Mouse (Mus musculus): Measurements from ENCODE around the gene Polr3b.

The Polr3b gene

GRCm38 (mm10) chr10:84611664-84612063, 10.4 kb upstream of the Polr3b start:
- DNase-seq, result no peak

DNA sequence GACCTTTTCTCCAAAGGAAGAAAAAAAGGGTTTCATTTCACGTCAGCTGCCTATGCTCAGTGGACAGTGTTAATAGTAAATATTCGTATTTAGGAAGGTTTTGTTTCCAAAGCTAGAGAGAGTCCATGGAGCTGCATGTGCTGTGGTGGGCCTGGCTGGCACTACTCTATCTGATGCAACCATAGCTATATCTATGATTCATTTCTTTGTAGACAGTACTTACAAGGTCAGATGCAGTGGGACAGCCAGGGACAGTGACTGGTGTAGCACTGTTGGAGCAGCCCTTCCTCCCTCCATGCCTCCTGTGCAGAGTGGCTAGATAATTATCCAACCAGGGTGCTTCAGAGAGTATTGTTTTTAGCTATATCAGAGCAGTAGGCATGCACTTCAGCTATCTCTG, 9.8 kb upstream of the Polr3b start:
- no peak for DNase-seq

- DNase-seq, result no peak
These were observed 8.7 kb upstream of the Polr3b start for GRCm38 (mm10) chr10:84613366-84613765.

GRCm38 (mm10) chr10:84615076-84615475, 7.0 kb upstream of the Polr3b start:
- no peak for DNase-seq

DNA sequence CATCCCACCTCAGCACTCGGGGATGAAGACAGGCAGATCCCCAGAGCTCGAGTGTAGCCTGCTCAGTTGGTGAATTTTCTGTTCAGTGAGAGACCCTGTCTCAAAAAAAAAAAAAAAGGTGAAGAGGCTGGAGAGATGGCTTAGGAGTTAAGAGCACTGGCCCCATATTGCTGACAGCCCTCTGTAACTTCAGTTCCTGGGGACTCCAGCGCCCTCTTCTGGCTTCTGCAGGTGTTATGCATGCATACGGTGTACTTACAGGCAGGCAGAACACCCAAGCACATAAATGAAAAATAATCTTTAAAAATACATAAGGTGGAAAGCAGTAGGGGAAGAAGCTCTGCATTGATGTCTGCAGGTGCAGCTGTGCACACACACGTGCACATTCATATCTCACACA, 9.1 kb downstream of the Polr3b start:
- peak in 1 of 2 experiments; percentile 40 for DNase-seq

- no peak for DNase-seq
These were observed 9.9 kb downstream of the Polr3b start for GRCm38 (mm10) chr10:84632005-84632404.

DNA sequence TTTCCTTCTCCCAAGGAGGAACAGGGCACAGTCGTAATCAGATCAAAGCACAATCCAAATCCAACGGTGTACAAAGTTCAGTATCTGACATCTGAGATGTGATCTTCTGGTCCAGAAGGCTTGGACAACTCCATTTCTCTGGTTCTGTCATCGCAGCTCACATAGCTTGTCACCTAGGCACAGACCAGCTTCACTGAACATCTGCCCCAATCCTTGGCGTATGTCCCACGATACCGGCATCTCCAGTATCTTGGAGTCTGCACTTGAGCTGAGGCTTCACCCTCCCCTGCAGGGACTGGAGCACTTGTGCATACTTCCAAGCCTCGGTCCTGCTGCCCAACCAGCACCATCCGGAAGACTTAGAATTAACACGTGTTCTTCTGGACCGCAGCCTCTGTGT, 14.6 kb downstream of the Polr3b start:
- DNase-seq, result no peak

DNA sequence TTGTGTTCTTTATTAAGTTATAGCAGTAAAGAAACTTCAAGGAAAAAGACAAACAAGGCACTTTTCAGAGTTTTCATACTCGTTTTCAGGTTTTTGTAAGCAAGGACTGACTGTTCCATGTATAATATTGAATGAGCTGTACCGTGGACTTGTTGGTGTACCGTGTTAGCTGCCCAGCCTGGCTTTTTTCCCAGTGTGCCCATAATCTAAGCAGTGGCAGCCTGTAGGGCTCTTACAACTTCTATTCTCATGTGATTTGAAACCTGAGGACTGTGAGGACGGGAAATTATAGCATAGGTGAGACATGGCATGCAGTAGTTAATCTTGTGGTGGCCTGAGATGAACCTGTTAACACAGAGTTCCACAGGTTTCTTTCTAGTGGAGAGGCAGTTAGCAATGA, 16.3 kb downstream of the Polr3b start:
- DNase-seq, result no peak

DNA sequence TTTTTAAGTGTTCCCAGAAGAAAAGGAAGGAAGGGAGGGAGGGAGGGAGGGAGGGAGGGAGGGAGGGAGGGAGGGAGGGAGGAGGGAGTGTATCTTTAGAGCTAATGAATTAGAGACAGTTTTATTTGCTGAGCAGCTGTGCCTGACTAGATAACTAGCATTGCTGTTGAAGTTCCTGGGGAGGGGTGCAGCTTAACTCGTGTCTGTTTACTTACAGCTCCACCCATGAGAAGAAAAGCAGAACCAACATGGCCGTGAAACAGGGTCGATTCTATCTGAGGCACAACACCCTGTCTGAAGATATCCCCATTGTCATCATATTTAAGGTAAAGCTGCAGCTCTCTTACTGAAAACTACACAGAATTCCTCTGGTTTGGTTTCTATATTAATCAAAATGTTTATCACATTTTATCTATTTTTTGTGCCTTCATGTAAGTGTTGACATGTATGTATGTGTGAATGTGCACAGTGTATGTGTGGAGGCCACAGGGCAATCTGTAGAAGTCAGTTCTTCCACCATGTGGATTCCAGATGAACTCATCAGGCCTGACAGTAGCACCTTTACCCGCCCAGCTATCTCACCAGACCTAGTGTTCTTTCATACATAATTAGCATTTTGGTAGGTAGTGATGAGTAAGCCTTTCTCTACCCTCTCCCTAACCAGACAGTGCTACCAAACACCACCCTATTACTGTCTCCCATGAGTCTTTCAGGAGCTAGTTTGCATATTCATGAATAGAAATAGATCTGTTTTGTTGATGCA, 17.6 kb downstream of the Polr3b start:
- DNase-seq, result no peak

DNA sequence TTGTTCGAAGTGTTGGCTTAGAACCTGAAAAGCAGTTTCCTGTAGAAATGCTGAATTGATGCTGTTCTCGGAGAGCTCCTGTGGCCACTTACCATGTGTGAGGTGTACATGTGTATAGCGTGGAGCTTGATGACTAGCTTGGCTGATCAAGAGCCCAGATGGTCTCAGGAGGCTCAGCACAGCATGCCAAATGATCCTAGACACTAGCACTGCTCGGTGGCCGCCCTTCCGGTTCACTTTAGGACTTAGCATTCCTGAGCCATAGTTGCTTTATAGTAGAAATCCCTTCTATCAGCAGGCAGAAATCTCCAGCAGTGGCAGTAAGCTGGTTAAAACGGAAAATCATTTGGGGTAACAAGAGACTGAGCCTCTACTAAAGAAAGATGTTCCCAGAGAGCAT, 18.8 kb downstream of the Polr3b start:
- DNase-seq, result no peak

DNA sequence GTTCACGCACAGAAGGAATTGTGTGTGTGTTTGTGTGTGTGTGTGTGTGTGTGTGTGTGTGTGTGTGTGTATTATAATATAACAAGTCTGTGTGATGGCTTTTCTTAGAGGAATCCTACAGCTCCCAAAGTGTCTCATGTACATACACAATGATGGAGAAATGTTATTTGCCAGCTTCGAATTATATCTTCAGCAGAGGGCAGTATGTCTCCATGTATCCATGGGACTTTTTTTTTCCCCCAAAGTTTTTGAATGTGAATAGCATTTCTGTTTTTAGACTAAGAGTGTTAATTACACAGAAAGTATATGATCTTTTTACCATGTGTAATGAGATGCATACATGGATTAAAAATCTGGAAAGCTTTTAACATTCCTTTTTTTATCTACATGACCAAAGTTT, 19.5 kb downstream of the Polr3b start:
- no peak for DNase-seq

DNA sequence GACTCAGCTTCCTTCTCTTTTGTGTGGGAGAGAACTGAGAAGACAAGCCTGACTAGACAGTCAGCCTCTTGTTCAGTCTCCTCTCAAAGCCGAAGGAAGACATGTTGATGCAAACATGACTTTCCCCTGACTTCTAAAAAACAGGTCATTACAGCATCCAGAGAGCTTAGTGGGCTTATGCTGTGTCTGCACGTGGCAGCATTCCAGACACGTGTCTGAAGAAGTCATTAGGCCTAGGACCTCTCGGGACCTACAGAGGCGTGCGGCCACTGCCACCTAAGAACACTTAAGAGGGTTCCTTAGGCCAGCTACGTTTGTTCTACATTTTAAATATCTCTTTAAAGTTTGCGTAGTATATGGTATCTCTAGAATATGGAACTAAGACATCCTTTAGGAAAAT, 23.8 kb downstream of the Polr3b start:
- no peak for DNase-seq

- DNase-seq, result peak; percentile 43 to 47
These were observed 24.5 kb downstream of the Polr3b start for GRCm38 (mm10) chr10:84646506-84647102.

DNA sequence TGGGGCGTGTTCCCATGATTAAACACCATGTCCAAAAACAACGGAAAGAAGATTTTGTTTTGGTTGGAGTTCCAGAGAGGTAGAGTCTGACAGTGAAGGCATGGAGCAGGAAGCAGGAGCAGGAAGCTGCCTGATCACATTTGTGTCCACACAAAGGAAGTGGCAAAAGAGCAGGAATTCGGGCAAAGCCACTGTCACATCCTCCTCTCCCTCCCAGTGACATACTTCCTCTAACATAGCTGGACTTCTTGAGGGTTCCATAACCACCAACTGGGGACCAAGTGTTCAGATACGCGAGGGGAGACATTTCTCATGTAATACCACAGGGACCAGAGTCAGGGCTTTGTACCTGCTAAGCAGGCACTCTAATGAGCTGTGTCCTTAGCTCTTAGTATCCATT, 25.2 kb downstream of the Polr3b start:
- DNase-seq, result no peak

GRCm38 (mm10) chr10:84648911-84649310, 26.8 kb downstream of the Polr3b start:
- DNase-seq, result no peak

DNA sequence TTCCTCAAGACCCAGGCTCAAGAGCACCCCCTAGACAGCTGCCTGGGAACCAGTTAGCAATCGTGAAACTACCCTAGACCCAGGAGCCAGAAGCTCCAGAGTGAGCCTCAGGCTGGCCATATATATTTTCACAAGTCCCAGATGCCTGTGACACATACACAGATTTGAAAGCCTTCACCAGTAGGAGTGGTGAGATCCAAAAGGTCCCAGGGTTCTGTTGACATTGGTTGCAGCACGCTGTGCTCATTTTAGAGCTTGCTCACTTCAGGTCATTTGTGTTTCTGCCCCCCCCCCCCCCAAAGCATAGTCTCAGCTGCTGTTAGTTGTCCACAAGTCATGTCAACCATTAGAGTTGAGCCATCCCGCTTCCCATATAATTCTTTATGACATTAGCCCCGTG, 31.9 kb downstream of the Polr3b start:
- DNase-seq, result no peak

DNA sequence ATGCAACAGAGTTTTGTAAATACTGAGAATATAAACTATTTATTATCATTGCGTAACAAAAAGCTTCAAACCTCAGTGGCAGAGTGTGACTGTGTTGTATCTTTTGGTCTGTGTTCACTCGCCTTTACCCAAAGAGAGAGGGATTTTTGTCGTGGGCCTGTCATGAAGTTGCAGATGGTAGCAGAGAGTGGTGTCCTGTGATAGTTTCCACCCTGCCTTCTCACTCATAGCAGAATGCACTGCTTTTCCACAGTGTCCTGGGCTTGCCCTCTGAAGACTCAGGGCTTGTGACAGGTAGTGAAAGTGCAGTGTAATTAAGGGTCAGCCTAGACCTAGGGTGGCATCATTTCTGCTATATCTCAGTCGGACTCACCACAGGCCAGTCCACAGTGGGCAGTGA, 32.6 kb downstream of the Polr3b start:
- no peak for DNase-seq

GRCm38 (mm10) chr10:84656618-84657017, 34.5 kb downstream of the Polr3b start:
- DNase-seq, result peak; percentile 50 to 76

GRCm38 (mm10) chr10:84657437-84658087, 35.5 kb downstream of the Polr3b start:
- DNase-seq, result no peak

- peak in 1 of 2 experiments; percentile 32 for DNase-seq
These were observed 36.2 kb downstream of the Polr3b start for GRCm38 (mm10) chr10:84658088-84658848.

- no peak for DNase-seq
These were observed 37.2 kb downstream of the Polr3b start for GRCm38 (mm10) chr10:84659281-84659680.

- DNase-seq, result no peak
These were observed 40.0 kb downstream of the Polr3b start for GRCm38 (mm10) chr10:84662138-84662537.

GRCm38 (mm10) chr10:84665713-84666260, 43.7 kb downstream of the Polr3b start:
- no peak for DNase-seq
